Mouse (Mus musculus): ENCODE measurements around the gene Asb15.

DNA sequence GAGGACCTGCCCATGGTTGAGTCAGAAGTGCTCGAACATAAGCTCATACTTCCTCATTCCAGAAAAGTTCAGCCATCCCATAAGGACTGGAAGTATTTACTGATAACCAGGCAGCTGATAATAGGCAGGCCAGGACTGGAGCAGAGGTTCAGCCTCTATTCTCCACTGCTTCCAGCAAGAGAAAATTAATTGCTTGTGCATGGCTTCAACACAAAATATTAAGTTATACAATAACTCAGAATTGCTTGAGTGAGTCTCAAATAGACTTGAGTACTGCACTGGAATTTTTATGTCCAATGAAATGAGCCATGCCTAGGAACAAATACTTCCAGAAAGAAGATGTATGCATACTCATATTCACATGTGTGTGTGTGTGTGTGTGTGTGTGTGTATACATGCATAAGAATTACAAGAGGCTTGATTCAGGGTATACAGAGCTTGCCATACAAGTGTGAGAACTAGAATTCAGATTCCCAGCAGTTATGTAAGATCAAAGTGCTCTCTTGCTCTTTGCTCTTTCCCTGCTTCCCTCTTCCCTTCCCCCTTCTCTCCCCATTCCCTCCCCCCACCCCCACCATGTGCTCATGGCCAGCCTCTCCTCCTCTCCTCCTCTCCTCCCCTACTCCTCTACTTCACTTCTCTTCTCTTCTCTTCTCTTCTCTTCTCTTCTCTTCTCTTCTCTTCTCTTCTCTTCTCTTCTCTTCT lies 18.9 kb downstream of the Asb15 start:
- TF ChIP-seq CTCF (IDR thresholded peaks at IDR 0.05; ENCODE audit: borderline replicate concordance, extremely low read depth, insufficient read depth, insufficient read length) (no peak), POLR2A (IDR thresholded peaks at IDR 0.05; ENCODE audit: borderline replicate concordance, extremely low read depth, insufficient read depth, insufficient read length, poor library complexity, severe bottlenecking) (no peak)
